Mouse (Mus musculus) kidney, postnatal 0 days (tissue): Measurements from ENCODE around the gene Tgif1. TPM values are rescaled to one million over a fixed set of nuclear protein-coding genes. Genes with fewer than 3 reads are reported as not detected.

Experiments
- ATAC-seq: fragments of 200-750 bp; cut with Nextera tagmentation; replicated peaks from 2 replicates; pipeline ENCODE4 v1.8.0; 2017; ENCODE audit warnings: low read depth, moderate number of reproducible peaks, moderate TSS enrichment, moderate library complexity; ENCODE audit not compliant: low FRiP score
- DNase-seq: peaks from one replicate; pipeline ENCODE4 v3.0.0-alpha.2; 2016; ENCODE audit warnings: low spot score
- H3K27ac ChIP-seq: fragments of 300-500 bp; sonication (generic); 2 replicates; pipeline ENCODE4 v1.5.1; 2014; ENCODE audit warnings: mild to moderate bottlenecking
- H3K27me3 ChIP-seq: fragments of 300-500 bp; sonication (generic); 2 replicates; pipeline ENCODE4 v1.6.1; 2014; ENCODE audit warnings: low read length, mixed read lengths; ENCODE audit not compliant: insufficient read depth
- H3K36me3 ChIP-seq: fragments of 300-500 bp; sonication (generic); 2 replicates; pipeline ENCODE4 v1.6.1; 2014; ENCODE audit warnings: low read length, mixed read lengths; ENCODE audit not compliant: insufficient read depth
- H3K4me1 ChIP-seq: fragments of 300-500 bp; sonication (generic); replicated peaks from 2 replicates; pipeline ENCODE4 v1.6.1; 2014; ENCODE audit warnings: antibody characterized with exemption, low read length, mixed read lengths; ENCODE audit not compliant: insufficient read depth
- H3K4me2 ChIP-seq: fragments of 300-500 bp; sonication (generic); 2 replicates; pipeline ENCODE4 v1.6.1; 2014; ENCODE audit warnings: mild to moderate bottlenecking, low read length, moderate library complexity, mixed read lengths
- H3K4me3 ChIP-seq: fragments of 300-500 bp; sonication (generic); replicated peaks from 2 replicates; pipeline ENCODE4 v1.5.1; 2014; ENCODE audit warnings: low read depth, low read length
- H3K9ac ChIP-seq: fragments of 300-500 bp; sonication (generic); 2 replicates; pipeline ENCODE4 v1.6.1; 2014; ENCODE audit warnings: low read depth, low read length
- H3K9me3 ChIP-seq: fragments of 300-500 bp; sonication (generic); replicated peaks from 2 replicates; pipeline ENCODE4 v1.6.1; 2016; ENCODE audit warnings: low read length, inconsistent platforms, mixed read lengths
- CTCF ChIP-seq: IDR thresholded peaks from 2 replicates; pipeline ENCODE4 v1.5.1; 2016; ENCODE audit warnings: antibody characterized with exemption, low read depth, mild to moderate bottlenecking, moderate library complexity
- WGBS: fragments of 180-500 bp; shearing (Covaris S2); extraction: QIAGEN DNeasy Blood & Tissue Kit; methylation state at CpG from one replicate; pipeline ENCODE4 v1.1.7; 2014; 5-methylcytosine and 5-hydroxymethylcytosine counted together
- polyA plus RNA-seq: library from polyadenylated mRNA; unstranded; fragments of >200 nt; fragmentation: Nextera tagmentation; extraction: Ambion mirVana; gene quantifications from 2 replicates; pipeline ENCODE4 v1.2.1, GENCODE M21; 2015

Gene Tgif1
- polyA plus RNA-seq, 1 experiment from 2014 or later: 74.9 TPM

- TF ChIP-seq CTCF: no peak
- no peak for DNase-seq
- no peak overlapping the region for H3K27ac ChIP-seq
- H3K9me3 ChIP-seq: no peaks in the 10 kb centered on the region
- H3K4me1 ChIP-seq: no peaks in the 10 kb centered on the region
- H3K9ac ChIP-seq: no peak overlapping the region
- no peak for ATAC-seq
- WGBS: 78% methylated on average over 8 of the region's 8 CpGs
- no peaks in the 10 kb centered on the region for H3K27me3 ChIP-seq
- no peaks in the 10 kb centered on the region for H3K36me3 ChIP-seq
- no peak overlapping the region for H3K4me3 ChIP-seq
- H3K4me2 ChIP-seq: no peak overlapping the region
Measured at GRCm38 (mm10) chr17:70890571-70890970, 37.2 kb upstream of the Tgif1 start.

- no peak overlapping the region for H3K27ac ChIP-seq
- no peaks in the 10 kb centered on the region for H3K9me3 ChIP-seq
- WGBS: 67% methylated on average over 10 of the region's 10 CpGs
- no peaks in the 10 kb centered on the region for H3K4me1 ChIP-seq
- H3K4me2 ChIP-seq: no peak overlapping the region
- no peak for TF ChIP-seq CTCF
- H3K9ac ChIP-seq: no peak overlapping the region
- DNase-seq: no peak
- H3K4me3 ChIP-seq: no peak overlapping the region
- no peaks in the 10 kb centered on the region for H3K27me3 ChIP-seq
- H3K36me3 ChIP-seq: no peaks in the 10 kb centered on the region
- ATAC-seq: no peak; the same call in 1 of the 2 replicates
Measured at GRCm38 (mm10) chr17:70888657-70889056, 35.3 kb upstream of the Tgif1 start.

- Histone ChIP-seq H3K27me3 (no peaks in the 10 kb centered on the region), H3K36me3 (no peaks in the 10 kb centered on the region), H3K9me3 (no peaks in the 10 kb centered on the region), H3K4me2 (no peak overlapping the region), H3K27ac (no peak overlapping the region), H3K4me3 (no peak overlapping the region), H3K4me1 (no peaks in the 10 kb centered on the region), H3K9ac (no peak overlapping the region)
- DNase-seq: no peak
- WGBS: 90% methylated on average over 9 of the region's 9 CpGs
- TF ChIP-seq CTCF: no peak
- no peak for ATAC-seq
Measured at GRCm38 (mm10) chr17:70887848-70888247, 34.5 kb upstream of the Tgif1 start.

- TF ChIP-seq CTCF: no peak
- DNase-seq: no peak
- WGBS: 81% methylated on average over 16 of the region's 16 CpGs
Measured at GRCm38 (mm10) chr17:70886641-70887391, 33.5 kb upstream of the Tgif1 start.

GRCm38 (mm10) chr17:70885868-70886267 lies 32.5 kb upstream of the Tgif1 start:
- H3K27me3 ChIP-seq: no peaks in the 10 kb centered on the region
- H3K27ac ChIP-seq: no peak overlapping the region
- no peaks in the 10 kb centered on the region for H3K9me3 ChIP-seq
- no peak for TF ChIP-seq CTCF
- H3K36me3 ChIP-seq: no peaks in the 10 kb centered on the region
- WGBS: 72% methylated on average over 5 of the region's 5 CpGs
- H3K4me2 ChIP-seq: no peak overlapping the region
- H3K4me1 ChIP-seq: no peaks in the 10 kb centered on the region
- DNase-seq (no peak), ATAC-seq (no peak)
- no peak overlapping the region for H3K4me3 ChIP-seq
- H3K9ac ChIP-seq: no peak overlapping the region

More at GRCm38 (mm10) chr17:70886641-70887391, 33.5 kb upstream of the Tgif1 start:
- H3K9ac ChIP-seq: no peak overlapping the region
- ATAC-seq: no peak
- no peaks in the 10 kb centered on the region for H3K27me3 ChIP-seq
- no peaks in the 10 kb centered on the region for H3K9me3 ChIP-seq
- no peak overlapping the region for H3K4me3 ChIP-seq
- no peak overlapping the region for H3K27ac ChIP-seq
- H3K4me2 ChIP-seq: no peak overlapping the region
- H3K4me1 ChIP-seq: no peaks in the 10 kb centered on the region
- H3K36me3 ChIP-seq: no peaks in the 10 kb centered on the region

GRCm38 (mm10) chr17:70881934-70882333 lies 28.6 kb upstream of the Tgif1 start:
- Histone ChIP-seq H3K4me1 (no peaks in the 10 kb centered on the region), H3K27me3 (no peaks in the 10 kb centered on the region), H3K9ac (no peak overlapping the region), H3K4me3 (no peak overlapping the region), H3K27ac (no peak overlapping the region), H3K4me2 (no peak overlapping the region), H3K36me3 (no peaks in the 10 kb centered on the region), H3K9me3 (no peaks in the 10 kb centered on the region)
- DNase-seq: no peak
- no peak for ATAC-seq
- 52% methylated on average over 10 of the region's 10 CpGs for WGBS
- TF ChIP-seq CTCF: no peak
